Mouse (Mus musculus) heart, embryonic 11.5 days (tissue): ENCODE measurements around the gene Cbfa2t3. TPM values are rescaled to one million over a fixed set of nuclear protein-coding genes. Genes with fewer than 3 reads are reported as not detected.

Source experiments
- ATAC-seq: fragments of 200-750 bp; cut with Nextera tagmentation; replicated peaks from 2 replicates; pipeline ENCODE4 v1.8.0; 2017; ENCODE audit warnings: moderate library complexity; ENCODE audit not compliant: insufficient number of reproducible peaks, low FRiP score, low TSS enrichment
- H3K27ac ChIP-seq: fragments of 300-500 bp; sonication (generic); 2 replicates; pipeline ENCODE4 v1.5.1; 2014; ENCODE audit warnings: mild to moderate bottlenecking, low read depth, low read length
- H3K27me3 ChIP-seq: fragments of 300-500 bp; sonication (generic); 2 replicates; pipeline ENCODE4 v1.6.1; 2014; ENCODE audit warnings: mild to moderate bottlenecking, low read length, mixed read lengths; ENCODE audit not compliant: control insufficient read depth, insufficient read depth
- H3K36me3 ChIP-seq: fragments of 300-500 bp; sonication (generic); 2 replicates; pipeline ENCODE4 v1.6.1; 2014; ENCODE audit warnings: mild to moderate bottlenecking, low read length, moderate library complexity, mixed read lengths; ENCODE audit not compliant: control insufficient read depth, insufficient read depth
- H3K4me1 ChIP-seq: fragments of 300-500 bp; sonication (generic); 2 replicates; pipeline ENCODE4 v1.6.1; 2014; ENCODE audit warnings: low read length; ENCODE audit not compliant: control insufficient read depth, insufficient read depth
- H3K4me2 ChIP-seq: fragments of 300-500 bp; sonication (generic); 2 replicates; pipeline ENCODE4 v1.6.1; 2014; ENCODE audit warnings: mild to moderate bottlenecking, moderate library complexity
- H3K4me3 ChIP-seq: fragments of 300-500 bp; sonication (generic); 2 replicates; pipeline ENCODE4 v1.5.1; 2014; ENCODE audit warnings: low read depth, low read length
- H3K9ac ChIP-seq: fragments of 300-500 bp; sonication (generic); 2 replicates; pipeline ENCODE4 v1.6.1; 2014; ENCODE audit warnings: mild to moderate bottlenecking, low read depth, low read length, moderate library complexity
- H3K9me3 ChIP-seq: fragments of 300-500 bp; sonication (generic); replicated peaks from 2 replicates; pipeline ENCODE4 v1.6.1; 2016; ENCODE audit warnings: low read length; ENCODE audit not compliant: control insufficient read depth
- WGBS: fragments of 180-500 bp; shearing (Covaris S2); extraction: QIAGEN DNeasy Blood & Tissue Kit; methylation state at CpG from one replicate; pipeline ENCODE4 v1.1.7; 2014; ENCODE audit not compliant: insufficient replicate concordance; 5-methylcytosine and 5-hydroxymethylcytosine counted together
- polyA plus RNA-seq: library from polyadenylated mRNA; unstranded; fragments of >200 nt; fragmentation: Nextera tagmentation; extraction: Ambion mirVana; gene quantifications from 2 replicates; pipeline ENCODE4 v1.2.1, GENCODE M21; 2014

Gene Cbfa2t3
- polyA plus RNA-seq: 5.2 and 5.4 TPM in 2 replicates

DNA sequence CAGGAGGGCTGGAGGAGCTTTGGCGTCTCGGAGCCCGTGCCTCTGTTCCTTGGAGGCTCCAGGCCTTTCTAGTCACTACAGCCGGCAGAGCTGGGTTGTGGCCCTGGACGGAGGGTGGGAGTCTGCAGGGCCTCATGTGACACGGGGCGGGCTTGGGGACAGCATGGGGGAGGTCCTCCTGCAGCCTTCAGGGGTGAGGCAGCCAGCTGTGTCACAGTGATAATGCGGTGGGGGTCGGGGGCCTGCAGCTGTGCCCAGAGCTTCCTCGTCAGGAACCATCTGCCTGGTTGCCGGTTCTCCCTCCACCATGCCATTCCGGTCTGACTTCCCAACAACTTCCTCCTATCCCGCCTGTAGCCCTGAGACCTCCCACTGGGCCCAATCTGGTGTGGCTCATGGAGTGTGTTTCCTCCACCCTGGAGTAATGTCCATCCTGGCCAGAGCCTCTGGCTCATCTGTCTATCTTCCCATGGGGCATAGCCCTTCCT lies at the start of gene Cbfa2t3:
Cbfa2t3 (minus strand) TSS at position 105 of the 488 bp plus-strand sequence.
- WGBS: 23% methylated on average over 13 of the region's 13 CpGs
- H3K4me1 ChIP-seq: peaks cover 31% of the 10 kb centered on the region
- peak within 1 kb of the TSS; percentile 34 for H3K4me3 ChIP-seq
- peak within 1 kb of the TSS; percentile 63 for H3K4me2 ChIP-seq
- ATAC-seq: peak; percentile 62; the same call in 1 of the 2 replicates
- peak within 1 kb of the TSS; percentile 38; the same call in 1 of the 2 replicates for H3K27ac ChIP-seq
- peaks cover 3% of the 10 kb centered on the region; the same call in 1 of the 2 replicates for H3K27me3 ChIP-seq
- peak within 1 kb of the TSS; percentile 58; the same call in 1 of the 2 replicates for H3K9ac ChIP-seq
- H3K9me3 ChIP-seq: no peaks in the 10 kb centered on the region
- no peaks in the 10 kb centered on the region for H3K36me3 ChIP-seq

DNA sequence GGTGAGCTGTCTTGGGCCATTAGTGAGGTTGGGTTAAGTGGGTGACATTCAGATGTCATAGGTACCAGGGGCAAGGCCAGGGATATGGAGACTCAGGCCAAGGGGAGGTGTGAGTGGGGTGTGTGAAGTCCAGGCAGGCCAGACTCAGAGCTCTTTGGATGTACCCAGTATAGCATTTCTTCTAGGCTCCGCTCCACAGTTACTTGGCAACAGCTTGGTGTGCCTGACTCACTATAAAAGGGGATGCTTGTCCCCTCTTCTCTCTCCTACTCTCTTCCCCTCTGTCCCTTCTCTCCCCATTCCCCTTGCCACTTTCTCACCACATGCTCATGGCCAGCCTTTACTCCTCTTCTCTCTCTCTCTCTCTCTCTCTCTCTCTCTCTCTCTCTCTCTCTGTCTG lies 48.9 kb upstream of the Cbfa2t3 start:
- no peak overlapping the region for H3K4me2 ChIP-seq
- no peak overlapping the region for H3K27ac ChIP-seq
- H3K4me3 ChIP-seq: no peak overlapping the region
- H3K4me1 ChIP-seq: no peaks in the 10 kb centered on the region
- no peaks in the 10 kb centered on the region for H3K9me3 ChIP-seq
- H3K27me3 ChIP-seq: peaks cover 47% of the 10 kb centered on the region
- WGBS: 93% methylated on average over 1 of the region's 1 CpGs
- no peak overlapping the region for H3K9ac ChIP-seq
- ATAC-seq: no peak
- no peaks in the 10 kb centered on the region for H3K36me3 ChIP-seq

DNA sequence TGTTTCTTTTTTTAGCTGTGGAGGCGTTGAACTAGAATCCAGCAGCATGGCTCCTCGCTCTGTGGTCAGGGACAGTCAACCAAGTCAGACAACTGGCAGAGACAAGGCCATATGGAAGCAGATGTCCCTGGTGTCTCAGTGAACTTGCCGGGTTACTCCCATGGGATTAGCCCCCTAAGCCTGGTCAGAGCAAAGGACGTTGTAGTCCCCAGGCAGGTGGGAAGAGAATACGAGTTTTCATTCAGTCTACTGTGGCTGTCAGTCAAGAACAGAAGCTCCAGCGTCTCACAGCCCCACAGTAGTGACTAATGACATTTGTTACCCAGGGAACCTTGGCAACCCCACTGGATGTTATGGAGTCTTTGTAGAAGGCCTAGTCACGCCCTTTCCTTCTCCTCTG lies 47.5 kb upstream of the Cbfa2t3 start:
- Histone ChIP-seq H3K4me1 (no peaks in the 10 kb centered on the region), H3K27me3 (peaks cover 59% of the 10 kb centered on the region), H3K4me2 (no peak overlapping the region), H3K36me3 (no peaks in the 10 kb centered on the region), H3K27ac (no peak overlapping the region), H3K4me3 (no peak overlapping the region), H3K9ac (no peak overlapping the region), H3K9me3 (no peaks in the 10 kb centered on the region)
- ATAC-seq: no peak
- 47% methylated on average over 7 of the region's 7 CpGs for WGBS

DNA sequence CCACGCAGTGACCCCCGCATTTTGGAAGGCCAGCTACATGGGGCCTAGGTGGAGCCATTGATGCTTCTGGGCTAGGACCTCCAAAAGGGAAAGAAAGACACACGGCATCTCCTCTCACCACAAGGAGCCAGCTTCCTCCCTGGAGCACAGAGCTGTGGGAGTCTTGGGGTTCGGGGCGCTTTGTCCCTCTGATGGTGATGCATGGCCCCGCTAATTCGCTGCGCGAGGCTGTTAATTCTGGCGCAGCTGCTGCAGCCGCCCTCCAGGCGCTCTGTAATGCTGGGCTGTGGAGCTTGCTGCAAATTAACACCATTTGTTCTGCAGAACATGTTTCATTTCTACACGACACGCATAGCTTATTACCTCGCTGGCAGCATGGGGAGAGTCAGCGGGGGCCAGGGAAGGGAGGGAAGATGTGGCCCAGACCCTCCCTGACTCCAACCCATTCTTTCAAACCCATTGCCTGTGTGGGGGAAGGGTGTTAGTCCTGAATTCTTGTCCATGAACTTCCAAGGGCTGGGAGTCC lies 46.9 kb upstream of the Cbfa2t3 start:
- WGBS: 18% methylated on average over 16 of the region's 16 CpGs
- Histone ChIP-seq H3K4me3 (no peak overlapping the region), H3K4me2 (no peak overlapping the region; the same call in 1 of the 2 replicates), H3K27me3 (peaks cover 65% of the 10 kb centered on the region), H3K27ac (no peak overlapping the region), H3K4me1 (no peaks in the 10 kb centered on the region), H3K9ac (no peak overlapping the region), H3K9me3 (no peaks in the 10 kb centered on the region), H3K36me3 (no peaks in the 10 kb centered on the region)
- ATAC-seq: no peak

DNA sequence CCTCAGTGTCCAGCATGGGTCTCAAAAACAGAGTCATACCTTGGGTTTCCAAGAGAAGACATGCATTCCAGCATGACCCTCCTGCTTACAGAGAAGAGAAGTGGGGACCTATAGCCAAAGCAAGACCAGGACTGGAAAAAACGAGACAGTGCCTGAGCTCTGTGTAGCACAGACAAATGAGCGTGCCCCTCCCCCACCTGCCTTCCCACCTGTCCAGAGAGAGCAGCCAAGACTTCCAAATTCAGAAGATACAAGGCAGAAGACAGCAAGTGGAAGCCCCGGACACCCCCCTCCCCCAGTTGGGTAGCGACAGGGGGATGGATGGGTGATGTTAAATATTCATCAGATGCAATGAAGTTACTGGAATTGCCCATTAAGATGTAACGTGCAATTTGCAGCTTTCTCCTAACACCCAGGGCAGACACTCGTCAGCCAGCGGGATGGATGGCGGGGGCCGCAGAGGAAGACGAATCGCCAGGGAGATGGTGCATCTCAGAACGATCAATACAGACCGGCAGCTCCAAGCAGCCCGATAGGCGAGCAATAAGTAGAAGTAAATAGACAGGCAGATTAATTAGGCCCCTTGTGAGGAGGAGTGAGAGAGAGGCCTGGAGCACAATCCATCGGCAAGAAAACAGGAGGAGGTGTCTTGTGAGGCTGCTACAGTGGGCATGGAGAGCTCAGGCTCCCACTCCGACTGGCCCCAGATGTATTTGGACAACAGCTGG lies 46.3 kb upstream of the Cbfa2t3 start:
- no peaks in the 10 kb centered on the region for H3K36me3 ChIP-seq
- H3K9ac ChIP-seq: no peak overlapping the region
- no peak overlapping the region for H3K4me2 ChIP-seq
- ATAC-seq: no peak
- no peaks in the 10 kb centered on the region for H3K4me1 ChIP-seq
- H3K27me3 ChIP-seq: peaks cover 72% of the 10 kb centered on the region
- H3K4me3 ChIP-seq: no peak overlapping the region
- no peak overlapping the region for H3K27ac ChIP-seq
- H3K9me3 ChIP-seq: no peaks in the 10 kb centered on the region
- 29% methylated on average over 17 of the region's 17 CpGs for WGBS

DNA sequence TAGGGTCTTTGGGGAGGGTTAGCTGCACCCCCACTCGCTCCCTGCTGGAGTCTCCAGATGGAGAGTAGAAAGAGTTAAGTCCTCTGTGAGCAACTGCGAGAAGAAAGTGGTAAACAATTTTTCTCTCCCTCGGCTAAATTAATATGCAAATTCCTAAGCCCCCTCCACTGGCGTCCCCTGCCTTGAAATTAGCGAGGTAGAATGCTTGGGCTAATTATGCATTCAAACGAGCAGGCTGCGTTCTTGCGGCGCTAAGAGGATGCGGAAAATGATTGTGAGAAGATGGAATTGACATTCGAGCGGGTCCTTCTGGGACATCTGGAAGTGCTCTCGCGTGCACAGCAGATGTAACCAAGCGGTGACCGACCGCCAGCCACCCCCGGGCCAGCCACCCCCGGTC lies 43.6 kb upstream of the Cbfa2t3 start:
- Histone ChIP-seq H3K27me3 (peaks cover 80% of the 10 kb centered on the region), H3K4me2 (no peak overlapping the region), H3K36me3 (no peaks in the 10 kb centered on the region), H3K4me3 (no peak overlapping the region), H3K4me1 (peaks cover 6% of the 10 kb centered on the region; the same call in 1 of the 2 replicates), H3K9me3 (no peaks in the 10 kb centered on the region), H3K9ac (no peak overlapping the region), H3K27ac (no peak overlapping the region)
- no peak for ATAC-seq
- 24% methylated on average over 19 of the region's 19 CpGs for WGBS

DNA sequence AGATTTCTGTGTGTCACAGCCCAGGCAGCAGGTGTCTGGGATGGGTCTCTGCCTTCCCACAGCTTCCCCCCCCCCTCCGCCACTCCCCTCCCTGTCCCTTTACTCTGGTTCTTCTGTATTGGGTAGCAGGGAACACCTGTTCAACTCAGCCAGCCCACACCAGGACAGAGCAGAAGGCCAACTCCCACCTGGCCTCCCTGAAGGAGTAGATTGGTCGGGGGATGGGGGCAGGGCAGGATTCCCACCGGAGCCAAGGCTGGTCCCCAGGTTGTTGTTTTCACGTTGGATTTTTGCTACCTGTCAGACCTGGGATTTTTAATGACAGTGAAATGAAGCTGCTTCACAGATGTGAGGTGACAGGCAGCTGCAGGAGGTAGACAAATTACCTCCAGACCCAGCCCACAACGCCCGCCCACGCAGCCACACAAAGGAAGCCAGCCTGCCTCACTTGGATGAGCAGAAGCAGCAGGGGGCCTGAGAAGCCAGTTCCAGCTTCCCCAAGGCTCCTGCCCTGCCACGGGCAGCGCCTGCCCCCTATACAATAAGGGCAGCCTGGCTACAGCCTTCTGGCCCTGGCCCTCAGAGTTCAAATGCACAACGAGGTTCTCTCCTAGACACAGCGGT lies 40.3 kb upstream of the Cbfa2t3 start:
- Histone ChIP-seq H3K36me3 (no peaks in the 10 kb centered on the region), H3K4me1 (peaks cover 33% of the 10 kb centered on the region), H3K27ac (no peak overlapping the region), H3K4me3 (no peak overlapping the region), H3K9ac (no peak overlapping the region), H3K9me3 (no peaks in the 10 kb centered on the region), H3K4me2 (no peak overlapping the region), H3K27me3 (peaks cover 55% of the 10 kb centered on the region)
- 28% methylated on average over 11 of the region's 11 CpGs for WGBS
- ATAC-seq: no peak

DNA sequence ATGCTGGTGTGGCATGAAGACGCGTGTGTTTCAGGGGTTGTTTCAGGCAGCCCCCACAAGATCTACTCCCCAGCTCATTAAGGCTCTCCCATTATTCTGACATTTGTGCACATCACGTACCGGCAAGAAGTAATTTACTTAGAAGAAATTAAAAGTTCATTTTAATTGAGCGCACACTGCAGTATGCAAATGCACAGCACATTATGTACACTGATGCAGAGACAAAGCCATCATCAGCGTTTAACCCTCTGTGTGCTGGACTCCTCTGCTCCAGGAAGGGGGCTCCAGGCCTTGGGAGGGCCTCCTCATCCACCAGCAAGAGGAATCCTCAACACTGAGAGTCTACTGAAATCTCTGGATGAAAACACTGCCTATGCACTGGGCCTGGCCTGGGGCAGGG lies 39.0 kb upstream of the Cbfa2t3 start:
- ATAC-seq: no peak
- Histone ChIP-seq H3K27ac (no peak overlapping the region), H3K36me3 (no peaks in the 10 kb centered on the region), H3K4me1 (peaks cover 33% of the 10 kb centered on the region), H3K27me3 (peaks cover 46% of the 10 kb centered on the region), H3K9me3 (no peaks in the 10 kb centered on the region), H3K4me3 (no peak overlapping the region), H3K9ac (no peak overlapping the region), H3K4me2 (no peak overlapping the region)
- WGBS: 87% methylated on average over 6 of the region's 6 CpGs
